Mouse (Mus musculus) hindbrain, embryonic 13.5 days (tissue): ENCODE data around the gene Wipf2. TPM values are rescaled to one million over a fixed set of nuclear protein-coding genes. Genes with fewer than 3 reads are reported as not detected.
A peak's percentile ranks its signal among the peaks of the same experiment; 100 is the strongest.
"Not testable (repeated sequence)": the region's sequence is repeated elsewhere in the genome, so short reads cannot be mapped to it uniquely, and the experiment has no call there.

ENCODE experiments used
- ATAC-seq: fragments of 200-750 bp; cut with Nextera tagmentation; 2 replicates; pipeline ENCODE4 v1.8.0; 2017; ENCODE audit warnings: moderate TSS enrichment; ENCODE audit not compliant: low FRiP score
- H3K27ac ChIP-seq: fragments of 300-500 bp; sonication (generic); 2 replicates; pipeline ENCODE4 v1.5.1; 2015; ENCODE audit warnings: inconsistent platforms, mild to moderate bottlenecking, moderate library complexity
- H3K27me3 ChIP-seq: fragments of 300-500 bp; sonication (generic); 2 replicates; pipeline ENCODE4 v1.6.1; 2015; ENCODE audit warnings: mild to moderate bottlenecking, inconsistent platforms
- H3K36me3 ChIP-seq: fragments of 300-500 bp; sonication (generic); 2 replicates; pipeline ENCODE4 v1.6.1; 2015; ENCODE audit warnings: mild to moderate bottlenecking, inconsistent platforms
- H3K4me1 ChIP-seq: fragments of 300-500 bp; sonication (generic); replicated peaks from 2 replicates; pipeline ENCODE4 v1.6.1; 2015; ENCODE audit warnings: inconsistent platforms
- H3K4me2 ChIP-seq: fragments of 300-500 bp; sonication (generic); 2 replicates; pipeline ENCODE4 v1.6.1; 2015; ENCODE audit warnings: inconsistent platforms, mild to moderate bottlenecking, moderate library complexity
- H3K4me3 ChIP-seq: fragments of 300-500 bp; sonication (generic); 2 replicates; pipeline ENCODE4 v1.5.1; 2015; ENCODE audit warnings: mild to moderate bottlenecking, inconsistent platforms
- H3K9ac ChIP-seq: fragments of 300-500 bp; sonication (generic); 2 replicates; pipeline ENCODE4 v1.6.1; 2015; ENCODE audit warnings: mild to moderate bottlenecking, inconsistent platforms
- H3K9me3 ChIP-seq: fragments of 300-500 bp; sonication (generic); 2 replicates; pipeline ENCODE4 v1.6.1; 2016; ENCODE audit warnings: inconsistent platforms
- WGBS: fragments of 180-500 bp; shearing (Covaris S2); methylation state at CpG from one replicate; pipeline ENCODE4 v1.1.7; 2015; 5-methylcytosine and 5-hydroxymethylcytosine counted together
- polyA plus RNA-seq: library from polyadenylated mRNA; unstranded; fragments of >200 nt; fragmentation: Nextera tagmentation; extraction: Ambion mirVana; gene quantifications from 2 replicates; pipeline ENCODE4 v1.2.1, GENCODE M21; 2015

The Wipf2 gene
- polyA plus RNA-seq, 1 experiment from 2014 or later = 5.0 TPM

DNA sequence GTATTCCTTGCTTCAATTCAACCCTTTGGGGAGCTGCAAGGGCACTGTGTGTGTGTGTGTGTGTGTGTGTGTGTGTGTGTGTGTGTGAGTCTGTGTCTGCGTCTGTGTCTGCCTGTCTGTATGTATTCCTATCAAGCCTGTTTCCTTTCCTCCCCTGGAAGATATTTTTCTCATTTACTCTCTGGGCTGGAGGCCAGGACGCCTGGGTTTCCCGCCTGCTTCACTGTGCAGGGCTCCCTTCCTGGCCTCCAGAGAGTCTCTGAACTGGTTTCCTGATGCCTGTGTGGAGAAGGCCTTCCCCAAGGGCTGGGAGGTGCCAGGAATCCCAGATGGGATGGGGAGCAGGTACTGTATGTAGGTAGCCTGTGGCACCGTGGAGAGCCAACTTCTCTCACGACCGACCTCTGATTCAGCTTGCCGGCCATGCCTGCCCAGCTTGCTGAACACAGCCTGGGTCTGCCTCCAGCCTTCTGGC, 66.7 kb downstream of the Wipf2 start:
- H3K4me1 ChIP-seq = peaks cover 83% of the 10 kb centered on the region
- peak overlapping the region; percentile 75 for H3K27ac ChIP-seq
- H3K4me2 ChIP-seq = peak overlapping the region; percentile 76
- no peaks in the 10 kb centered on the region for H3K9me3 ChIP-seq
- ATAC-seq = no peak
- peak overlapping the region; percentile 16 for H3K4me3 ChIP-seq
- WGBS = 46% methylated on average over 7 of the region's 7 CpGs
- H3K27me3 ChIP-seq = 0 out of 2 replicates have a peak, but pooled peaks cover 2% of the 10 kb centered on the region
- peak overlapping the region; percentile 88 for H3K9ac ChIP-seq
- no peaks in the 10 kb centered on the region for H3K36me3 ChIP-seq

DNA sequence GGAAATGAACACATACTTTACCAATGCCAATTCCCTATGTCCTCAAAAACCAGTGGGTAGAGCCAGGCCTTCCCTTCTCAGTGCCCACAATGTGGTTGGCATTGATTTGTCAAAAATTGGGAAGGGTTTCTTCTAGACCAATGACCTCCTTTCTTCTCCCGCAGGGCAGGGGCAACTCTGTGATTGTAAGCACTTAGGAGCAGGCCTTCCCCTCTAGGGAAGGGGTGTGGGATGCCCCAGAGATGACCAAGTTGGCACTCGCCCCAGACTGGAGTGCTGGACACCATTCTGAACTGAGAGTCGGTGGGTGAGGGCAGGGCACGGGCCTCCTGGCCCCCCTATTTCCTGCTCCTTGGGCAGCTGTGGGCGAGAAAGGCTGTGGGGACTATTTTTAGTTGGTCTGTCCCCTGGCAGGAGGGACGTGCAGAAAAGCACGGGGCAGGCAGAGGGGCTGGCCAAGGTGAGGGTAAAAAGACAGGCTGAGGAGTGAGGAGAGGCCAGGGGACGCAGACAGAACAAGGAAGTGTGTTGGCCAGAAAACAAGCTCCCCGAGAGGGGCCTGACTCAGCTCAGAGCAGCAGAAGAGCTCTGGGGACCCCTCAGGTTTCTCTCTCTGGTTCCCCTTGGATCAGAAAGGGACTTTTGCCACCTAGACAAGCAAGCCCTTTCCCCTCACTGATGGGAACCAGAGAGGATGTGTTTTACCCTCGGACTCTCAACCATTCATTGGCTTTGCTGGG, 67.5 kb downstream of the Wipf2 start:
- Histone ChIP-seq H3K9me3 (no peaks in the 10 kb centered on the region), H3K4me3 (no peak overlapping the region), H3K36me3 (no peaks in the 10 kb centered on the region), H3K4me1 (peaks cover 77% of the 10 kb centered on the region), H3K27ac (peak overlapping the region; percentile 75), H3K9ac (peak overlapping the region; percentile 88), H3K27me3 (peaks cover 7% of the 10 kb centered on the region; the same call in 1 of the 2 replicates), H3K4me2 (peak overlapping the region; percentile 76)
- WGBS = 41% methylated on average over 10 of the region's 10 CpGs
- ATAC-seq = no peak

DNA sequence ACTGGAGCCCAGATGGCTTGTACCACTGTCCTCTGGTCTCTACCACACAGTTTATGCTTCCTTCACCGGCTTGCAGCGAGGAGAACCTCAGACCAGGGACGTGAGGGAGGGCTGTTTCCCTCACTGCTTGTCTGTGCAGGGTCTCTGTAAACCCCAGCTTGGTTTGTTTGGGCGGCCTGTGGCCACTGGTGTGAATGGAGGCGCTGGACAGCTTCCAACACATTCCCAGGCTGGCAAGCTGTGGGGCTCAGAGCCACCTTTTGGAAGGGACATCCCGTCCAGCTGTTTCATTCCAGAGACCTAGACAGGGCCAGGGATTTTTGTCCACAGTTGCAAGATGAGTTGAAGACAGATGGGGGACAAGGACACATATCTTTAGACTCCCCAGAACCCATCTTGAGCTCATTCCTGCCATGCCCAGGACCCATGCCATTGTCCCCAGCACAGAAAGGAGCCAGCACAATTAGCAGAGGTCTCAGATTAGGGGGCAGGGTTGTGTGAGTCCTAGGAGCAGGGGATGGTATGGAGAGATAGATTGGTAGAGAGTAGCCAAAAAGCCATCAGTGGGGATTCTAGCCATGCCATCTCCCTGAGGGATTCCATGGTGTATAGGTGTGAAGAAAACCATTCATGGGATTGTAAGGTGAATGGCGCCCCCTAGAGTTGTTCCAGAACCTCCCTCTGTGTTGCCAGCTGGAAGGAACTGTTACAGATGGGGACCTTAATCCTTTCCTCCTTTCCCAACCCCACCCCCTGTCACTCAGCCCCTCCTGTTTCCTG, 68.3 kb downstream of the Wipf2 start:
- 16% methylated on average over 7 of the region's 7 CpGs for WGBS
- Histone ChIP-seq H3K4me1 (peaks cover 78% of the 10 kb centered on the region), H3K27ac (peak overlapping the region; percentile 75), H3K9me3 (no peaks in the 10 kb centered on the region), H3K9ac (peak overlapping the region; percentile 88), H3K36me3 (no peaks in the 10 kb centered on the region), H3K4me3 (no peak overlapping the region), H3K27me3 (peaks cover 9% of the 10 kb centered on the region; the same call in 1 of the 2 replicates), H3K4me2 (peak overlapping the region; percentile 76)
- ATAC-seq = no peak

DNA sequence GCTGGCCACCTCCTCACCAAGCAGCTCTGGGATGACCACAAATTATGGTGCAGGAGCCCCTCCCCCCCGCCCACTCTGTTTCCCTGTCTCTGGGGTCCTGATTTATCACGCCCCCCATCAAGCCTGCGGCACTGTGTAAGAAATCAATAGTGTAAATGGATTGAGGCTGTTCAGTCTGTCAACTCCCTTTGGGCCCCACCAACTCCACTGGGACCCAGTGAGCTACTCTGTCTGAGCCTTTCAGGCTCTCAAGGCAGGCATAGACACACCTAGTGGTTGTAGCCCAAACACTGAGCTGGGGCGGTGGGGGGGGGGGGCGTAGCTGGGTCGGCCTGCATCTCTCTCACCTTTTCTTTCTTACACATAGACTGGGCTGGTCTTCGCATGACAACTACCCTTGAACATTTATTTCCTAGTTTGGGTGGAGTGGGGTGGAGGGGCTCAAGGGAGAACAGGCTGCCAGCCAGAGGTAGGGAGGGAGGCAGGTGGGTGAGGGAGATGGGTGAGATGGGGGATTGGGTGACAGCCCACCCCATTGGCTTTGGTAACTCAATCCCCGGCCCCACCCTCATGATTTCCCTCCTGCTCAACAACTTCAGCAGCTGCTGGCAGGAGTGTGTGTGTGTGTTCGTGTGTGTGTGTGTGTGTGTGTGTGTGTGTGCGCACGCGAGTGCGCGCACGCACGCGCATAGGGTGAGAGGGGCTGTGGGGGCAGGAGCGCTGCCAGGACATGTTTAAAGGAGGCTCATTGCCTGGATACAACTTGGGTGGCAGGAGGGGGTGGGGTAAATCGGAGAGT, 69.1 kb downstream of the Wipf2 start:
- Histone ChIP-seq H3K9me3 (no peaks in the 10 kb centered on the region), H3K4me3 (no peak overlapping the region), H3K4me2 (0 out of 2 replicates have a peak overlapping the region, but pooled peaks have one; percentile 13), H3K4me1 (peaks cover 77% of the 10 kb centered on the region), H3K27me3 (peaks cover 9% of the 10 kb centered on the region; the same call in 1 of the 2 replicates), H3K9ac (no peak overlapping the region), H3K27ac (peak overlapping the region; percentile 75), H3K36me3 (no peaks in the 10 kb centered on the region)
- no peak for ATAC-seq
- WGBS = 27% methylated on average over 19 of the region's 19 CpGs

DNA sequence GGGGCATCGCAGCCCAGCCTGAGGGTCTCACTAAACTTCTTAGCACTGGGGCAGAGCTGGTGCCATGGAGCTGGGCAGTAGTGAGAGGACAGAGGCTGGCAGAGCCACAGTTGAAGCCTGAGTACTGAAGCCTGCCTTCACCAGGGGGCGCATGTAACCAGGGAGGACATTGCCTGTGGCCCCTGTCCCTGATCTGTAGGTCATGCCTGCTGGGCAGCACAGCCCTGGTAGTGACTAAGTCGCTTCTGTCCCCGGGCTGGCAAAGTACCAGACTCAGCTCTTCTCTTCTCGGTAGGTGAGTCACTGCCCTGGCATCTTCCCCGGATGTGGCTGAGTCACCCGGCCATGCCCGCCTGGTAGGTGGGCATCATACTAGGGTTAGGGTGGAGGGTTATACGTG, 69.7 kb downstream of the Wipf2 start:
- no peaks in the 10 kb centered on the region for H3K9me3 ChIP-seq
- no peak overlapping the region for H3K4me3 ChIP-seq
- 39% methylated on average over 9 of the region's 9 CpGs for WGBS
- no peak overlapping the region for H3K9ac ChIP-seq
- H3K4me1 ChIP-seq = peaks cover 77% of the 10 kb centered on the region
- H3K27ac ChIP-seq = no peak overlapping the region
- peaks cover 9% of the 10 kb centered on the region; the same call in 1 of the 2 replicates for H3K27me3 ChIP-seq
- H3K36me3 ChIP-seq = no peaks in the 10 kb centered on the region
- 0 out of 2 replicates have a peak overlapping the region, but pooled peaks have one; percentile 13 for H3K4me2 ChIP-seq
- no peak for ATAC-seq

DNA sequence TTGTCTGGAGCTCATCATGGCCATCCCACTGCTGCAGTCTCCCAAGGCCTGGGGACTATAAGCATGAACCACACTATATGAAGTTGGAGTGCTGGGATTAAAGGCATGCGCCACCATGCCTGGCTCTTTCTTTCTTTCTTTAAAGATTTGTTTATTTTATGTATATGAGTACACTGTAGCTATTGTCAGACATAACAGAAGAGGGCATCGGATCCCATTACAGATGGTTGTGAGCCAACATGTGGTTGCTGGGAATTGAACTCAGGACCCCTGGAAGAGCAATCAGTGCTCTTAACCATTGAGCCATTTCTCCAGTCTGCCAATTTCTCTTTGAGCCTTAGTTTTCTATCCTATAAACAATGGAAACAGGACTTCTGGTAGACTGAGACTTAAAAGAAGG, 70.4 kb downstream of the Wipf2 start:
- not testable (repeated sequence) for H3K27ac ChIP-seq, H3K4me2 ChIP-seq, ATAC-seq, H3K27me3 ChIP-seq, H3K9me3 ChIP-seq, H3K4me3 ChIP-seq, H3K9ac ChIP-seq, H3K36me3 ChIP-seq
- H3K4me1 ChIP-seq = peaks cover 77% of the 10 kb centered on the region
- WGBS = 87% methylated on average over 2 of the region's 2 CpGs

DNA sequence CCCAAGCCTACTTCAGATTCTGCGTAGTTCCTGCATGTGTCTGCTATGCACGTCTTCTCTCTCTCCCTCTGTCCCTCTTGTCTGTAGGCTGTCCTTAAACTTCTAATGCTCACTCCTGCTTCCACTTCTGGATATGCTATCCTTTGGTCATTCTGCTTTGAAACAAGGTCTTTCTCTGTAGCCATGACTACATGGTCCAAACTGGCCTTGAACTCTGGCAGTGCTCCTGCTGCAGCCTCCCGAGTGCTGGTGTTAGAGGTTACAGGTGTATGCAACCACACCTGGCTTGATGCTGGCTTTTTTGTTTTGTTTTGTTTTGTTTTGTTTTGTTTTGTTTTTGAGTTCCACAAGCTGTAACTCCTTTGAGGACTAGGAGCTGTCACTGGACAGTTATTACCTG, 70.9 kb downstream of the Wipf2 start:
- no peak overlapping the region for H3K4me2 ChIP-seq
- H3K9ac ChIP-seq = no peak overlapping the region
- H3K4me1 ChIP-seq = peaks cover 77% of the 10 kb centered on the region
- 88% methylated on average over 3 of the region's 3 CpGs for WGBS
- H3K27ac ChIP-seq = no peak overlapping the region
- no peaks in the 10 kb centered on the region for H3K36me3 ChIP-seq
- ATAC-seq = no peak
- no peak overlapping the region for H3K4me3 ChIP-seq
- peaks cover 9% of the 10 kb centered on the region; the same call in 1 of the 2 replicates for H3K27me3 ChIP-seq
- no peaks in the 10 kb centered on the region for H3K9me3 ChIP-seq

DNA sequence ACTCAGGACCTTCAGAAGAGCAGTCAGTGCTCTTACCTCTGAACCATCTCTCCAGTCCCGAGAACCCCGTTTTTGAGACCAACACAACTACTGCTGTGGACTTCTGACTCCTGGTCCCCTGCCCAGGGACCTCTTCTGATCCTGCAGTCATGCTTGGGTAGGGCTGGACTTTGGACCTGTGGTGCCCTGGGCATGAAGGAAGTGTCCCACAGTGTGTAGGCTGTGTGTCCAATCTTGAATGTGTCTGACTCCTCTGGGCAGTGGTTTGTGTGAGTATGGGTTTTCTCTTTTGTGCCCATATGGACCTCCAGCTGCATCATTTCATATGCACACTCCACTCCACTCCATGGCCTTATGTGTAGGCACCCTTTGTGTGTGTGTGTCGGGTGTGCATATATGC, 71.7 kb downstream of the Wipf2 start:
- Histone ChIP-seq H3K4me1 (peaks cover 77% of the 10 kb centered on the region), H3K27ac (no peak overlapping the region), H3K36me3 (no peaks in the 10 kb centered on the region), H3K9me3 (no peaks in the 10 kb centered on the region), H3K27me3 (peaks cover 9% of the 10 kb centered on the region; the same call in 1 of the 2 replicates), H3K4me2 (no peak overlapping the region), H3K4me3 (no peak overlapping the region), H3K9ac (no peak overlapping the region)
- WGBS = 91% methylated on average over 3 of the region's 3 CpGs
- ATAC-seq = no peak

DNA sequence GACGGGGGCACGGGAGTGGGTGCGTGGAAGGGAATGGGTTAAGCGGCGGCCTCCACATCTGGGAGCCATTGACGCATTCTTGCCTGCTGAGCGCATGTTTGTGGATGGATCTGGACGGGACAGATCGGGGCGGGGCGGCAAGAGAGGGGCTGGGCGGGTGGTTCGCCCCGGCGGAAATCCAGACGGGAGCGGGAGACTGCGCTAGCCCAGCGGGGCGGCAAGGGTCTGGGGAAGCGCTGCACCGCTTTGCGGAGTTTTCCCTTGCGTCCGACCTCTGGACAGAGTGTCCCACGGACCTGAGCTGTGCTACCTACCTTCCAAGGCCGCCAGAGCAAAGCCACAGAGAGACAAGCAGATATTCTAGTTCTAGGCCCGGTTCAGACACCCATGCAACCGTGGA, 72.7 kb downstream of the Wipf2 start:
- peak overlapping the region; percentile 94 for H3K4me2 ChIP-seq
- H3K9me3 ChIP-seq = no peaks in the 10 kb centered on the region
- H3K9ac ChIP-seq = peak overlapping the region; percentile 83
- peak overlapping the region; percentile 69; the same call in 1 of the 2 replicates for H3K27ac ChIP-seq
- peak overlapping the region; percentile 63 for H3K4me3 ChIP-seq
- H3K27me3 ChIP-seq = peaks cover 9% of the 10 kb centered on the region; the same call in 1 of the 2 replicates
- H3K36me3 ChIP-seq = no peaks in the 10 kb centered on the region
- no peak for ATAC-seq
- H3K4me1 ChIP-seq = peaks cover 77% of the 10 kb centered on the region
- WGBS = under 1% methylated on average over 29 of the region's 29 CpGs

DNA sequence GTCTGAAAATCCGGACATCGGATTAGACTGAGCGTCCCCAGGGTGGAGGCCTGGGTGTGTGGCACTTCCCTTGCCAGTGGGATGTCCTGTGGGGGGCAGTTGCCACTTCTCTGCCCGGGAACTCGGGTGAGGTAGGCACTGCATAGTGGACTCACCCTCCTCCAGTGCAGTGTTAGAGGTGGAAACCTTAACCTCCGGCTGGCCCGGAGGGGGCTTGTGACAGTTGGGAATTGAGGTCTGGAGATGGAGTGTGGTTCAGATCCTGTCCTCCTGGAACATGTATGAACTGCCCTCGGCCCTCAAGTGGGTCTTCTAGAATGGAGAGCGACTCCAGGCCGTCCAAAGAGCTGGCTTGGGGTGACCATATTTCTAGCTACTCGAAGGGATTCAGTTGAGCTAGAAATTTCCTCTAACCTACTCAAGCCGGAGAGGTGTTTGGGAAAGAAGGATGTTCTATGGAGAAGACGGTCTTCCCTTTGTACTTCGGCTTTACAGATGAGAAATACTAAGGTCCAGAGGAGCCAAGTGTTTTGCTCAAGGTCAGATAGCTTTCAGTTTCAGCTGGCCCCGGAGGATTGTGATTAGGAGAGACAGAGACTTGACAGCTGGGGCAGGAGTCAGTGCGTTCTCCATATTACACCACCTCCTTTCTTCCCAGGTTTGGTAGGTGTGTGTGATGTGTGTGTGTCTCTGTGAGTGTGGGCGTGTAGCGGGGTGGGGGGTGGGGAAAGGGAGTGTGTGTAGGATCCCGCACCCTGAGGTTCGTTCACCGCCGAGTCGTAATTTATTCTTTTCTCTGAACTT, 73.4 kb downstream of the Wipf2 start:
- WGBS = 4% methylated on average over 23 of the region's 23 CpGs
- H3K27me3 ChIP-seq = peaks cover 9% of the 10 kb centered on the region; the same call in 1 of the 2 replicates

DNA sequence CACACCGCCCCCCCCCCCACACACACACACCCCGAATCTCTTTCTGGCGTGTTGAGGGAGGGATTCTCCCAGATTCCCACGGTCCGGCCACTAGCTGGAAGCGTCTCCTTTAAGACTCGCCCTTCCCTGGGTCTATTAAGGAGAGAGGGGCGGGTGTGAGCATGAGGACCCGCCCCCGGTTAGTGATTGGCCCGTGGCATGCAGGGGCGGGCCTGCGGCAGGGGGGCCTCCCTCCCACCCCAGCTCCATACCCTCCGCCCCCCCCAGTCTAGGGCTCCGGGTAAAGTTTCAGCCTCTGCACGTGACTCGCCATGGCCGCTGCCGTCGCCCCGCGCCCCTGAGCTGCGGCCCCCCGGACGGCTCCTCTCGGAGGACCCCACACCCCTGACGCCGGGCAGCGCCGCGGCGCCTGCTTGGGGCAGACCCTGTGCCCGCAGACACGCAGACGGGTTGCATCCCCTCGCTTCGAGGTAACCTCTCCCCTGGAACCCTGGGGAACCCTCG, 74.0 kb downstream of the Wipf2 start:
- peak; percentile 86 for ATAC-seq
- Histone ChIP-seq H3K4me3 (peak overlapping the region; percentile 63), H3K9ac (peak overlapping the region; percentile 83), H3K36me3 (no peaks in the 10 kb centered on the region), H3K9me3 (no peaks in the 10 kb centered on the region), H3K27me3 (peaks cover 9% of the 10 kb centered on the region; the same call in 1 of the 2 replicates), H3K27ac (peak overlapping the region; percentile 76), H3K4me2 (peak overlapping the region; percentile 94), H3K4me1 (peaks cover 77% of the 10 kb centered on the region)
- under 1% methylated on average over 38 of the region's 38 CpGs for WGBS

More for the DNA sequence above, 73.4 kb downstream of the Wipf2 start:
- Histone ChIP-seq H3K4me2 (peak overlapping the region; percentile 94), H3K4me1 (peaks cover 77% of the 10 kb centered on the region), H3K36me3 (no peaks in the 10 kb centered on the region), H3K9me3 (no peaks in the 10 kb centered on the region), H3K27ac (peak overlapping the region; percentile 69), H3K4me3 (peak overlapping the region; percentile 63), H3K9ac (peak overlapping the region; percentile 83)
- peak; percentile 22 for ATAC-seq
